Mouse (Mus musculus) erythroblast, adult 5-6 weeks (primary cell): Measurements from ENCODE around the gene Tmem185a. TPM values are rescaled to one million over a fixed set of nuclear protein-coding genes. Genes with fewer than 3 reads are reported as not detected.
"Not testable (repeated sequence)": the region's sequence is repeated elsewhere in the genome, so short reads cannot be mapped to it uniquely, and the experiment has no call there.

Experiments used
- ATAC-seq: replicated peaks from 2 replicates; pipeline ENCODE4 v1.8.0; 2016; ENCODE audit warnings: moderate number of reproducible peaks, mild to moderate bottlenecking, moderate TSS enrichment, inconsistent platforms; ENCODE audit not compliant: poor library complexity, low FRiP score, severe bottlenecking
- total RNA-seq, 2 experiments: library from RNA; stranded (forward) in 1 of 2; stranded (reverse) in 1 of 2; fragments of 150-400 nt in 1 of 2; fragments of 200-764, 138-1000 nt in 1 of 2; gene quantifications; 2 replicates each; pipeline versions ENCODE4 v1.2.3 to v1.2.4; 2015 to 2017; ENCODE audit warnings: low replicate concordance in 2 of 2

The Tmem185a gene
- total RNA-seq (2015; ENCODE audit: low replicate concordance), result 6.9 and 10.0 TPM in 2 replicates
- 1.5 and 4.6 TPM in 2 replicates for total RNA-seq (2017; ENCODE audit: low replicate concordance)

DNA sequence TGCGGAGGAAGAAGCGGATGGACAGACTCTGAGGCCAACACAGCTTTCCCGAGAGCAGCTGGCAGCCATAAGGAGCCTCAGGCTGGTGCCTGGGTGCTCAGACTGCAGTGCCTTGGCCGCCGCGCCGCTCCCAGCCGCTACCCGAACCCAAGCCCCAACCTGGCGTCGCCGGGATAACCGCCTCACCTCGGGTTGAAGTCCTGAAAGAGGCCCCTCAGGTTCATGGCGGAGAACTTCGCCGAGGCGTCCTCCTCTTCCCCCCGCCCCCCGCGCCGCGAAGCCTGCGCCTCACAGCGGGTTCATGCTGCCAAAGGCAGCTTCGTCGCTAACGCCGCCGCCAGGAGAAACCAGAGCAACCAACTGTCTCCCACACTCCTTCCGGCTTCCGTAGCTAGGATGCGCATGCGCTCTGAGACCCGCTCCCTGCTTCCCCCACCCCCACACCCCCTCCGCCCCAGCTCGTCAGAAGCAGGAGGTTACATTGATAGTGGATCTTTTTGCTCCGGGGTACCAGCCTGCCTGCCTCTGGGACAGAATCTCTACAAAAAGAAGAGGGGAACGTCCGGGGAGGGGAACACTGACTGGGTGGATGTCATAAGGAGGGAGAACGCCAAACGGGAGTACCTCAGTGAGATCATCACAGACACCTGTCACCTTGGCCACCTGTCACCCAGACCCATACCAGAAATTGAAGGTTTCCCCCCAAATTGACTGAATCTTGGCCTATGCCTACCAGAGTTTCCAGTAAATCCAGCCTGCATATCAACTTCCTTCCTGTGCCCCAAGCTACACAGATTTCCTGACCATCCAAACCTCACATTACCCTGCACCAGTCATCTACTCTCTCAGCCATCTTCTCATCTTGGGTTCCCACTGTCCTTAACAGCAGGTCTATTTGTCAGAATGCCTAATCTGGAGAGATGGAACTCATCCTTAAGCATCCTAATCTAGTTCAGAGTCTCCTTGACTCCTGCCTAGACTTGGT is at the start of gene Tmem185a:
TSS of gene Tmem185a (minus strand) at position 389 of the 985 bp plus-strand sequence.
- ATAC-seq, result peak; percentile 35

DNA sequence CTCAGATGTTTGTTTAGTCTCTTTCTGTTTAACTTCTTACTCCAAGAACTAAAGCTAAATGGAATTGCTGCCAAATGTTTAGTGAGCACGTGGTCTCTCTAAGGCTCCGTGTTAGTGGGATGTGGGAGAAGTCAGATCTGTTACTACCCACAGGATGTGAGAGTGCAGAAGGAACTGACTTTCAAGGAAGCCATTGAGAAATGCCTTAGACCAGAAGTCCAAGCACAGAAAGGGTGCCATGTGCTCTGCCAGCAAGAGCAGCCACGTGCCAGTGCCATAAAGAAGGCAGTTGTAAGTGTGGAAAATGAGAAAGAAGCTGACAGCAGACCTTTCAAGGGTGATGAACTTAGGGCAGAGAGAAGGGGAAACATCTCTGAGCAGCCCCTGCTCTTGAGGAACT is 37.4 kb upstream of the Tmem185a start:
- ATAC-seq, result not testable (repeated sequence)

DNA sequence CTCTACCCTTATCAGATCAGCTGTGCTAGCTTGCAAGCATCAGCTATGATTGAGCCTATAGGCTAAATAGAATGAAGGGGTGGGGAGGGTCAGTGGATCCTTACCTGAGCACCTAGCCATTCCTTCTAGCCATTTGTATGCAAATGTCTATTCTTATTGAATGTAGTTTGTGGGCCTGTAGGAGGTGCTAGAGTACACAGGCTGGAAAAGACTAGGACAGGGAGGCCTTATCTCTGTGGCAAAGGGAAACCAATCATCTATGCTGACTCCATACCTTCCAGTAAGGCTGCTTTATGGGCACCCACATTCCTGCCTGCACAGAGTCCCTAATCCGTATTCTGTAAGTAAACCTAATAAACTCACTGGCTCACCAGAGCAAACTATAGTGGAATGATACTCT is 10.3 kb upstream of the Tmem185a start:
- not testable (repeated sequence) for ATAC-seq

DNA sequence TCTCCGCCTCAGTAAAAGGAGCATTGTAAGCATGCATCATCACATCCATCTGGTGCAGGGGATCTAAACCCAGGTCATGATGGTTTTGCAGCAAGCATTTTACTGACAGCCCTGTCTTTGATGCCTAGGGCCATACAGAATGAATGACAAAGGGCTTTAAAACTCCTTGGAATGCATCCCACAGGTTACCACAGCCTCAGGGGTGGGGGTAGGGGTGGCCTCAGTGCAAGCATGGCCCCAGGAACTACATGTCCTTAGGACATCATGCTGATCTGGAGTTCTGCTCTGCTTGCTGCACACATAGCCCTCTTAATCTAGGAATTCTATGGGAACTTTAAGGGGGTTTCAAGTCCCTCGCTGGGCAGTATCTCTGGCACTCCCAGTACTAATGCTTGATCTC is 5.2 kb upstream of the Tmem185a start:
- no peak for ATAC-seq

DNA sequence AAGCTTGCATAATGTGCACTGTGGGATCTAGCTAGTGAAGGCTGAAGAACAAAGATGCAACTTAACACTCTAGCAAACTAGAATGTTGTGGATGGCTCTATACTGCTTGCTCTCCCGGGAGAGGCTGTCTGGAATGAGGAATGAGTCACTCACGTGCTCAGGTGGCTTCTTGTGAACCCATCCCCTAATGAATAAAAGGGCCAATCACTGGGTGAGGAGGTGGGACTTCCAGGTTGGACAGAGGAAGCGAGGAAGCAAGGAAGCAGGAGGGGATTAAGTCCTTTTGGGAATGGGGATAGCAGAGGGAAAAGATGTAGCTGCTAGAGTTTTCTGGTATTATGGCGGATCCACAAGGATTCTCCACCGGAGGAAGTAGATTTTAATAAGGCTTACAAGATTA is 1.7 kb upstream of the Tmem185a start:
- no peak for ATAC-seq

GRCm38 (mm10) chrX:70475215-70475765 is 1.7 kb downstream of the Tmem185a start:
- no peak for ATAC-seq

DNA sequence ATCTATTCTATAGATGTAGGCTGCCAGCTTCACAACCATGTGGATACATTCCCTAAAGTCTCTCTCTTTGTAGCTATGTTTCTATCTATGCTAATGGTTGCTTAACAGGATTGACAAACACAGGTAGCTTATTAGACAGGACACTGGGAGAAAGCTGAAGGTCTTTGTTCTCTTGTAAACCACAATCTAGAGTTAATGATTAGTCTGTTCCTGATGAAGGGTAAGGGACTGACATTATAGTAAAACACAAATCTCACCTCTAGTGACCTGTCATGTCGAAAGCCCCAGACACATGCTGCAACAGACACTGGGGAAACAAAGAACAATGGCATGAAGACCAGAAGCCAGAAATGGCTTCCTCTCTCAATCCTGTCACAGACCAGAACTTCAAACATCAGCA is 10.1 kb downstream of the Tmem185a start:
- no peak for ATAC-seq

DNA sequence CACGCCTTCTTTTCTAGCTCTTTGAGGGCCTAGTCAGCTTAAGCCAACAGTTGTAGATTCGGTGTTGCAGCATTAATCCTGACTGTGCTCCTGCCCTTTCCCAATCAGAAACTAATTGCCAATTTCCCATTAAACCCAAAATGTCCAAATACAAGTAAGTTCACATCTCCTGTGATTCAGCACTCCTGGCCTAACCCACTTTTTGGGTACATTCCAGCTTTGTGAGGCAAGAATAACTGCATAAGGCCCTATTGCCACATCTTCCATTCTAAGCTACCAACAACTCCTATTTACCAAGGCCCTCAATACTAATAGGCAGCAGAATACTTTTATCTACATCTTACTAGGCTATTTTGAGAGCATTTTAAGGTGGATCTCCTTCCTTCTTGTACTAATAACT is 11.5 kb downstream of the Tmem185a start:
- ATAC-seq, result no peak

- no peak for ATAC-seq
Observed at GRCm38 (mm10) chrX:70463621-70464020, 13.4 kb downstream of the Tmem185a start.

DNA sequence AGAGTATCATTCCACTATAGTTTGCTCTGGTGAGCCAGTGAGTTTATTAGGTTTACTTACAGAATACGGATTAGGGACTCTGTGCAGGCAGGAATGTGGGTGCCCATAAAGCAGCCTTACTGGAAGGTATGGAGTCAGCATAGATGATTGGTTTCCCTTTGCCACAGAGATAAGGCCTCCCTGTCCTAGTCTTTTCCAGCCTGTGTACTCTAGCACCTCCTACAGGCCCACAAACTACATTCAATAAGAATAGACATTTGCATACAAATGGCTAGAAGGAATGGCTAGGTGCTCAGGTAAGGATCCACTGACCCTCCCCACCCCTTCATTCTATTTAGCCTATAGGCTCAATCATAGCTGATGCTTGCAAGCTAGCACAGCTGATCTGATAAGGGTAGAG is 24.6 kb downstream of the Tmem185a start:
- not testable (repeated sequence) for ATAC-seq

- ATAC-seq, result not testable (repeated sequence)
Observed at GRCm38 (mm10) chrX:70425473-70425872, 51.5 kb downstream of the Tmem185a start.

Other genes with a start within 250 kb of the Tmem185a start
- gene Ids, start 112.1 kb downstream of the Tmem185a start, total RNA-seq (2015; ENCODE audit: low replicate concordance), result 13.0 and 13.1 TPM in 2 replicates
- gene Ids, start 112.1 kb downstream of the Tmem185a start, total RNA-seq (2017; ENCODE audit: low replicate concordance), result 1.7 and 2.2 TPM in 2 replicates
- gene 1110012L19Rik, start 91.3 kb downstream of the Tmem185a start, total RNA-seq (2015; ENCODE audit: low replicate concordance), result 2.7 and 4.8 TPM in 2 replicates
- gene 1110012L19Rik, start 91.3 kb downstream of the Tmem185a start, total RNA-seq (2017; ENCODE audit: low replicate concordance), result 4.4 and 6.4 TPM in 2 replicates